Mouse (Mus musculus) MEL (cell line): Measurements from ENCODE around the gene Gm42688.

Experiments
- CTCF ChIP-seq, 3 experiments: IDR thresholded peaks in 2 of 3; conservative IDR thresholded peaks in 1 of 3; 2 replicates each; pipeline ENCODE4 v1.5.1; 2011 to 2012; ENCODE audit warnings: low read length in 3 of 3, low read depth in 2 of 3, mild to moderate bottlenecking in 2 of 3, improper control_type of control experiment in 1 of 3, inconsistent platforms in 1 of 3, mixed read lengths in 1 of 3, moderate library complexity in 1 of 3; ENCODE audit not compliant: control insufficient read depth in 1 of 3, insufficient read depth in 1 of 3, poor library complexity in 1 of 3, severe bottlenecking in 1 of 3
- MYC ChIP-seq: IDR thresholded peaks from 2 replicates; pipeline ENCODE4 v1.6.1; 2011; ENCODE audit warnings: low read depth, mild to moderate bottlenecking, low read length, improper control_type of control experiment, moderate library complexity
- POLR2A ChIP-seq, 2 experiments: IDR thresholded peaks; 2 replicates each; pipeline ENCODE4 v1.6.1; 2011 to 2012; ENCODE audit warnings: low read length in 2 of 2, mild to moderate bottlenecking in 2 of 2, control low read depth in 1 of 2, improper control_type of control experiment in 1 of 2, low read depth in 1 of 2, moderate library complexity in 1 of 2; ENCODE audit not compliant: control insufficient read depth in 1 of 2, insufficient read depth in 1 of 2, poor library complexity in 1 of 2

GRCm38 (mm10) chr6:83117165-83117438 lies 15.7 kb downstream of the Gm42688 start:
- TF ChIP-seq POLR2A (IDR thresholded peaks at IDR 0.05; ENCODE audit: control insufficient read depth in 1 of 2, insufficient read depth in 1 of 2, low read depth in 1 of 2, low read length in 2 of 2, poor library complexity in 1 of 2) (no peak), CTCF (IDR thresholded peaks at IDR 0.05 in 2 of 3, conservative IDR thresholded peaks at IDR 0.05 in 1 of 3; ENCODE audit: control insufficient read depth in 1 of 3, insufficient read depth in 1 of 3, low read depth in 2 of 3, low read length in 3 of 3, poor library complexity in 1 of 3, severe bottlenecking in 1 of 3) (no peak), MYC (no peak)
